Mouse (Mus musculus): ENCODE measurements around the gene Irak1bp1. TPM values are rescaled to one million over a fixed set of nuclear protein-coding genes. Genes with fewer than 3 reads are reported as not detected.

The Irak1bp1 gene
- not detected in 2 replicates for total RNA-seq (2015; ENCODE audit: low replicate concordance)
- total RNA-seq (2017; ENCODE audit: low replicate concordance) = 0.77 TPM in 1 of 2 replicates, not detected in the other

GRCm38 (mm10) chr9:82829007-82829689 is at the start of gene Irak1bp1:
Gene Irak1bp1, plus strand, starts transcription at chr9:82829540.
- ATAC-seq (replicated peaks; ENCODE audit: low FRiP score, poor library complexity, severe bottlenecking) = no peak

GRCm38 (mm10) chr9:82788375-82788774 is 41.0 kb upstream of the Irak1bp1 start:
- no peak for ATAC-seq (replicated peaks; ENCODE audit: low FRiP score, poor library complexity, severe bottlenecking)

- ATAC-seq (replicated peaks; ENCODE audit: low FRiP score, poor library complexity, severe bottlenecking) = no peak
These were observed 29.0 kb upstream of the Irak1bp1 start for GRCm38 (mm10) chr9:82800360-82800759.

- no peak for ATAC-seq (replicated peaks; ENCODE audit: low FRiP score, poor library complexity, severe bottlenecking)
These were observed 22.2 kb upstream of the Irak1bp1 start for GRCm38 (mm10) chr9:82807129-82807528.

- ATAC-seq (replicated peaks; ENCODE audit: low FRiP score, poor library complexity, severe bottlenecking) = no peak
These were observed 21.7 kb upstream of the Irak1bp1 start for GRCm38 (mm10) chr9:82807635-82808034.

GRCm38 (mm10) chr9:82812172-82812963 is 17.0 kb upstream of the Irak1bp1 start:
- ATAC-seq (replicated peaks; ENCODE audit: low FRiP score, poor library complexity, severe bottlenecking) = no peak

GRCm38 (mm10) chr9:82814536-82814935 is 14.8 kb upstream of the Irak1bp1 start:
- ATAC-seq (replicated peaks; ENCODE audit: low FRiP score, poor library complexity, severe bottlenecking) = no peak

GRCm38 (mm10) chr9:82815257-82815785 is 14.0 kb upstream of the Irak1bp1 start:
- ATAC-seq (replicated peaks; ENCODE audit: low FRiP score, poor library complexity, severe bottlenecking) = no peak

GRCm38 (mm10) chr9:82826426-82826825 is 2.9 kb upstream of the Irak1bp1 start:
- ATAC-seq (replicated peaks; ENCODE audit: low FRiP score, poor library complexity, severe bottlenecking) = no peak

- peak; percentile 92 for ATAC-seq (replicated peaks; ENCODE audit: low FRiP score, poor library complexity, severe bottlenecking)
These were observed 522 bp downstream of the Irak1bp1 start for GRCm38 (mm10) chr9:82829693-82830430.

GRCm38 (mm10) chr9:82831891-82832290 is 2.6 kb downstream of the Irak1bp1 start:
- ATAC-seq (replicated peaks; ENCODE audit: low FRiP score, poor library complexity, severe bottlenecking) = no peak

- no peak for ATAC-seq (replicated peaks; ENCODE audit: low FRiP score, poor library complexity, severe bottlenecking)
These were observed 6.6 kb downstream of the Irak1bp1 start for GRCm38 (mm10) chr9:82835921-82836320.

GRCm38 (mm10) chr9:82842671-82843070 is 13.3 kb downstream of the Irak1bp1 start:
- ATAC-seq (replicated peaks; ENCODE audit: low FRiP score, poor library complexity, severe bottlenecking) = no peak

GRCm38 (mm10) chr9:82854040-82854439 is 24.7 kb downstream of the Irak1bp1 start:
- ATAC-seq (replicated peaks; ENCODE audit: low FRiP score, poor library complexity, severe bottlenecking) = no peak

- no peak for ATAC-seq (replicated peaks; ENCODE audit: low FRiP score, poor library complexity, severe bottlenecking)
These were observed 25.8 kb downstream of the Irak1bp1 start for GRCm38 (mm10) chr9:82854973-82855614.

- no peak for ATAC-seq (replicated peaks; ENCODE audit: low FRiP score, poor library complexity, severe bottlenecking)
These were observed 26.9 kb downstream of the Irak1bp1 start for GRCm38 (mm10) chr9:82856241-82856640.

GRCm38 (mm10) chr9:82860805-82861204 is 31.5 kb downstream of the Irak1bp1 start:
- ATAC-seq (replicated peaks; ENCODE audit: low FRiP score, poor library complexity, severe bottlenecking) = no peak

GRCm38 (mm10) chr9:82861316-82861715 is 32.0 kb downstream of the Irak1bp1 start:
- no peak for ATAC-seq (replicated peaks; ENCODE audit: low FRiP score, poor library complexity, severe bottlenecking)

GRCm38 (mm10) chr9:82861775-82862430 is 32.6 kb downstream of the Irak1bp1 start:
- no peak for ATAC-seq (replicated peaks; ENCODE audit: low FRiP score, poor library complexity, severe bottlenecking)
